Mouse (Mus musculus) E14TG2a.4 (cell line): ENCODE data around the gene Sall4.

Source experiments
- H3K27me3 ChIP-seq: 2 replicates; pipeline ENCODE4 v1.6.1; 2014; ENCODE audit warnings: low read length, control low read depth; ENCODE audit not compliant: insufficient read depth
- H3K36me3 ChIP-seq: 2 replicates; pipeline ENCODE4 v1.6.1; 2014; ENCODE audit warnings: low read length, control low read depth; ENCODE audit not compliant: insufficient read depth
- H3K4me1 ChIP-seq: replicated peaks from 2 replicates; pipeline ENCODE4 v1.6.1; 2014; ENCODE audit warnings: low read depth, low read length, control low read depth
- H3K4me3 ChIP-seq: replicated peaks from 2 replicates; pipeline ENCODE4 v1.5.1; 2014; ENCODE audit warnings: mild to moderate bottlenecking, low read length
- H3K9me3 ChIP-seq: 2 replicates; pipeline ENCODE4 v1.6.1; 2014; ENCODE audit warnings: low read length, control low read depth
- CTCF ChIP-seq: conservative IDR thresholded peaks from 2 replicates; pipeline ENCODE4 v1.5.1; 2014; ENCODE audit warnings: low read length
- NANOG ChIP-seq: IDR thresholded peaks from 2 replicates; pipeline ENCODE4 v1.6.1; 2014; ENCODE audit warnings: borderline replicate concordance, low read length, mixed read lengths
- POU5F1 ChIP-seq: IDR thresholded peaks from 2 replicates; pipeline ENCODE4 v1.6.1; 2014; ENCODE audit warnings: low read length, borderline replicate concordance

The Sall4 gene

DNA sequence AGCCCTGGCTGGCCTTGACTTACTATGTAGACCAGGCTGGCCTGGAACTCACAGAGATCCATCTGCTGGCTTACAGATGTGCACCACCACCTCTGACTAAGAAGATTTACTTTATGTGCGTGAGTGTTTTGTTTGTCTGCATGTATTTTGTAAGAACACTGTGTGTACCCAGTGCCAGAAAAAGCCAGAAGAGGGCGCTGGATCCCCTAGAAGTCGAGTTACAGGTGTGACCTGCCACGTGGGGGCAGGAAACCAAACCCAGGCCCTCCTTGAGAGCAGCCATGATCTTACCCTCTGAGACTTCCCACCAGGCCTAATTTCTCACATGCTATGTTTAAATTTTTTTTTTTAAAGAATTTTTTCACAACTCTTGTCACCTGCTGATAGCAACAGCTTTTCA, 48.0 kb downstream of the Sall4 start:
- Histone ChIP-seq H3K4me3 (no peak overlapping the region), H3K36me3 (no peaks in the 10 kb centered on the region), H3K4me1 (peaks cover 39% of the 10 kb centered on the region), H3K9me3 (peaks cover 12% of the 10 kb centered on the region), H3K27me3 (no peaks in the 10 kb centered on the region)
- TF ChIP-seq NANOG (no peak), CTCF (peak; percentile 67)

DNA sequence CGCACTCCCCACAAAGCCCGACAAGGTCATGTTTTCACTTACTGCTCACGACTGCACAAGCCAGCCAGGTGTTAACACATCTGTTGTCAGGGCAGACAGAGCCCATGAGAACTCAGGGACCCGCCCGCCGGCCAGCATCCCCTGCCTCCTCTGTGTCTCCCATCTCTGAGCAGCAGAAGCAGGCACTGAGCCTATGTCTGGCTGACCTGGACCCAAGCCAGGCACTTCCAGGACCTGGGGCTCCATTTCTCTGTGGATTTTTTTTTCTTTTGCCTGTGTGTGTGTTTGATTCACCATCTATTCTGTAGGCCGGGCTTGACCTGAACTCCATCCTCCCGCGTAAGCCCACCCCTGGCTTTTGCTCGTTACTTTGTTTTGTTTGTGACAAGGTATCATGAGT, 49.0 kb downstream of the Sall4 start:
- peaks cover 2% of the 10 kb centered on the region for H3K9me3 ChIP-seq
- peaks cover 48% of the 10 kb centered on the region for H3K4me1 ChIP-seq
- TF ChIP-seq POU5F1 (no peak), NANOG (no peak), CTCF (no peak)
- no peak overlapping the region for H3K4me3 ChIP-seq
- H3K36me3 ChIP-seq = no peaks in the 10 kb centered on the region
- no peaks in the 10 kb centered on the region for H3K27me3 ChIP-seq

DNA sequence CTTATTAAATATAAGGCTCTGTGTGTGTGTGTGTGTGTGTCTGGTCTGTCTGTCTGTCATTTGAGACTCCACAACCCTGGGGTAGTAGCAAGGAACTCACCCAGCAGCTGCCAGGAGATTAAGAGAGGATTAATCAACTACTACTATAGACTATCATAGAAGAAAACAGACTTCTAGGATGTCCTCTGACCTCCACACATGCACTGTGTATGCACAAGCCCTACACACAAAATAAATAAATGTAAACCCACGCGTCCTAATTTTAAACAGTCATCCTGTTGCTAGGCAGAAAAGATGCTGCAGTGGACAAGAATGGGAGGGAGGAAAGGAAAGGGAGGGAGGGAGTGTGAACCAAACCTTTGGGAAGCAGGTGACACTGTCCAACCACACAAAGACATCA, 49.5 kb downstream of the Sall4 start:
- TF ChIP-seq NANOG = no peak
- no peak for TF ChIP-seq POU5F1
- TF ChIP-seq CTCF = no peak
- Histone ChIP-seq H3K9me3 (no peaks in the 10 kb centered on the region), H3K4me3 (no peak overlapping the region), H3K4me1 (peaks cover 50% of the 10 kb centered on the region), H3K27me3 (no peaks in the 10 kb centered on the region), H3K36me3 (no peaks in the 10 kb centered on the region)

DNA sequence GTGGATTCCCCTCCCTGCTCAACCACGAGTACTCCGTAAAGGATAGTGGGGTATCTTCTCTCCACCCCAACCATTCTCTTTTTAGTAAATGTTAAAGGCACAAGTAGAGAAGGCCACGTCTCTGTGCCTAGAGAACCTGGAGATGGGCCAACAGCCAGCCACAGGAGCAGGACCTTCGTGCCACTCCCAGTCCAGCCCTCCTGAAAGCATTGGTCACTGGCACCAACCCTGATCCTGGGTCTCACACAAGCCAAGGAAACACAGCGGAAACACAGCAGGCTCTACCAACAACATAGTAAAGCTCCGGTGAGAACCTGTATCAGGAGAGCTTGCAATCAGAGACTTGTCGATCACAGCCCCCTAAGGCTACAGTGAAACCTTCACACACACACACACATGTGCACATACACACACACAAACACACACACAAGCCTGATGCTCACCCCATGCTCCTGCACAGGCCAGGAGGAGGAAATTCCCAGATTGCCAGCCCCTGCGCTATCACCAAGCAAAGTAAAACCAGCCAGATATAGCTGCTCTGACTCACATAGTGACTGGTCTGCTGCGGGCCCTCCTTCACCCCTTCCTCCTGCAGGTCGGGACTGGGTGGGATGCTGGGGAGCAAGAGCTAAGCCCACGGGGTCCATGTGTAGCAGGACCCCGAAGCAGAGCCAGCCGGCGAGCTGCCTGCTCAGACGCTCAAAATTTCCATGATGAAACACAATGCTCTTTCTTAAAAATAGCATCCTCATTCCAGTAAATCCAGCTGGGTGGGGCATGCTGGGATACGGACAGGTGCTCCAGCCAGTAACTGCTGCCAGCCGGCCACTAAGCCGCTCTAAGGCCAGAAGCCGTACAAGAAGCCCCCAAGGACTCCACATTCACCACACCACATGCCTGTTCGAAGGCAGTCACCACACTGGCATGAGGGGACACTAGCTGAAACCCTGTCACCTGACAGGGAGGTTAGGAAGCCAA, 55.3 kb downstream of the Sall4 start:
- Histone ChIP-seq H3K4me1 (peaks cover 58% of the 10 kb centered on the region), H3K9me3 (no peaks in the 10 kb centered on the region), H3K27me3 (no peaks in the 10 kb centered on the region), H3K36me3 (no peaks in the 10 kb centered on the region), H3K4me3 (peak overlapping the region; percentile 39; the same call in 1 of the 2 replicates)
- no peak for TF ChIP-seq POU5F1
- no peak for TF ChIP-seq NANOG
- no peak for TF ChIP-seq CTCF

DNA sequence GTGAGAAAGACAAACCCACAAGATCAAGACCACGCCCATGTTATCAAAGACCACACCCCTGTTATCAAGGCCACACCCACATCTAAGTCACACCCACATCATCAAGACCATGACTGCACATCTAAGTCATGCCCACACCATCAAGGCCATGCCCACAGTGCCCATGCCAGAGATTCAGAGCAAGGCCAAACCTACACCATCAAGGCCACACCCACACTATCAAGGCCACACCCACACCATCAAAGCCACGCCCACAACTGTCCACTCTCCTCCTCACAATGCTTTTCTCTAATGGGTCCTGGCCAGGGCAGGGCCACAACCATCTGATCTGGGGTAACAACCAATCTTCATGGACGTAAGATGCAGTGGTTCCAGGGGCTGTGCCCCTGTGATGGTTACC, 56.8 kb downstream of the Sall4 start:
- H3K4me3 ChIP-seq = no peak overlapping the region
- H3K4me1 ChIP-seq = peaks cover 50% of the 10 kb centered on the region
- TF ChIP-seq CTCF (no peak), NANOG (no peak), POU5F1 (no peak)
- H3K36me3 ChIP-seq = no peaks in the 10 kb centered on the region
- no peaks in the 10 kb centered on the region for H3K27me3 ChIP-seq
- no peaks in the 10 kb centered on the region for H3K9me3 ChIP-seq

DNA sequence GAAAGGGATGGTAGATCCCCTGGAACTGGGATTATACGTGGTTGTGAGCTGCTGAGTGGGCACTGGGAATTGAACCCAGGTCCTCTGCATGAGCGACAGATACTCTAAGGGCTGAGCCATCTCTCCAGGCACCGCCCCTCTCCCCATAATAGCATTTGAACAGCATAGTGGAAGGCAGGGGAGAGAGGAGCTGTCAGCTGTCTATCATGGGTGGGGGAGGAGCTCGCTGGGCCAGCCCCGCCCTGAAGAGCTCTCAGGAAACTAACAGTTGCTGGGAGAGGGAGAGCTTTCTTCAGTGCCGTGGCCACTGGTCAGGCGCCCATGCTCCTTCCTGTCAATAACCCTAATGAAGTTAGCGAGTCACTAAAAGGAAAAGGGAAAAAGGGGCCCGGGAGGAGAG, 60.0 kb downstream of the Sall4 start:
- no peak overlapping the region for H3K4me3 ChIP-seq
- 0 out of 2 replicates have a peak, but pooled peaks cover 2% of the 10 kb centered on the region for H3K36me3 ChIP-seq
- H3K4me1 ChIP-seq = peaks cover 44% of the 10 kb centered on the region
- no peak for TF ChIP-seq NANOG
- no peak for TF ChIP-seq CTCF
- no peak for TF ChIP-seq POU5F1
- H3K27me3 ChIP-seq = no peaks in the 10 kb centered on the region
- no peaks in the 10 kb centered on the region for H3K9me3 ChIP-seq

DNA sequence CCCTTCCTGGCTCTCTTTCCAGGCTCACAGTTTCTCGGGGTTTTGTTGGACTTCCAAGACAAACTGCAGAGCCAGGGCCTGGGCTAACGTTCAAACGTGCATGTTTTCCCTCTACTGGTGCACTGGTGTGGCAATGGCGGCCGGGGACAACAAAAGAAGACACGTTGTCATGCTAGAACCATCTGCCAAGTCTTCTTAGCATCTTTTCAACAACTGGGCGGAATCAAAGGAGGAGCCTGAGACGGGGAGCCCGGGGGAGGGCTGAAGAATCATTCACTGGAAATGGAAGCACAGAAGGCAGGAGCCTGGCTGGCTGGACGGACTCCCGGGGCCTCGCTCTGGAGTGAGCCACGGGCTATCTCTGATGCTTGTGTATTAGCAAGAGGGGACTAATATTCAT, 65.5 kb downstream of the Sall4 start:
- Histone ChIP-seq H3K9me3 (peaks cover 7% of the 10 kb centered on the region), H3K4me1 (peaks cover 54% of the 10 kb centered on the region), H3K4me3 (peak overlapping the region; percentile 53), H3K27me3 (no peaks in the 10 kb centered on the region), H3K36me3 (peaks cover 10% of the 10 kb centered on the region; the same call in 1 of the 2 replicates)
- TF ChIP-seq POU5F1 = no peak
- TF ChIP-seq NANOG = no peak
- no peak for TF ChIP-seq CTCF
